Mouse (Mus musculus): ENCODE results near the gene Afg1l.

DNA sequence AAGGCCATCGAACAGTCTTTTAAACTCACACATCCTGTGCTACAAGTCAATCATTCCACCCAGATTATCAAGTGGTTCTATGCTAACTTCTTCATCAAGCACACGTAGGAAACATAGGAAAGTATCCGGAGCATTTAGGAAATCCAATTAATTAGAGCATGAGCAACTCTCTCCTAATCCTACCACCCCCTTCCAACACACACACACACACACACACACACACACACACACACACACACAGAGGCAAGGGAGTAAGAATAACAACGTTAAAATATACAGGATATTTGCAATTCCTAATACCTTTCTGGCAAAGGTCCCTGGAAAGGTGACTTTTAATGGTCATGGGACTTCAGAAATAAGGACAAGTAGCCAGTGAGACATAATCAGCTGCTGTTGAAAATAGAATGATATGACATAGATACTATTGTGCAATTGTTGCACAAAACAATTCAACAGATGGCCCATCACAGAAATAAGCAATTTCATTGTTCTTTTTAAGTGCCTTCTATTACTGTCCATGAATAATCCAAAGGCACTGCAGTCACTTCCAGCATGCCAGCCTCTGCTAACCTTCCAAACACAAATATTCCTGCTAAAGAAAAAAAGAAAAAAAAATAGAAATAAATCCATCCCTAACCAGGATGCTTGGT is 62.4 kb downstream of the Afg1l start:
- TF ChIP-seq POLR2A (IDR thresholded peaks at IDR 0.05; ENCODE audit: borderline replicate concordance, control insufficient read depth, low read depth, low read length) (no peak), CTCF (IDR thresholded peaks at IDR 0.05; ENCODE audit: control insufficient read depth, insufficient read depth, low read length) (no peak)
